ENCODE assay signal across 24 mouse cellular contexts in genomic region chr17:33645073-33645472, GRCm38 (mm10). TPM values are rescaled to one million over a fixed set of nuclear protein-coding genes. Genes with fewer than 3 reads are reported as not detected.
DNase-seq lines count a peak whose midpoint lies in the region; TF ChIP-seq lines count a peak whose summit lies in the region.
"Had no signal": no experiment of that assay in that cellular context is flagged by ENCODE, and none has a peak within 500 bp of the region (broad histone marks: within the 10 kb centered on the region; RNA-seq: fewer than 3 reads in every experiment).

No protein-coding gene starts in this region.

- H3K27me3 ChIP-seq in heart, embryonic 10.5 days (ENCODE audit: insufficient read depth, poor library complexity, severe bottlenecking) = no peaks in the 10 kb centered on the region
- H3K27me3 ChIP-seq in heart, adult 2 months (ENCODE audit: control insufficient read depth, insufficient read depth, low read length) = no peaks in the 10 kb centered on the region
- H3K27me3 ChIP-seq in embryonic facial prominence, embryonic 10.5 days (replicated peaks; ENCODE audit: low read depth, poor library complexity, severe bottlenecking) = no peaks in the 10 kb centered on the region
- H3K27me3 ChIP-seq: CH12.LX; embryonic facial prominence, embryonic 13.5 days; forebrain, embryonic 12.5 days; forebrain, embryonic 15.5 days; heart, embryonic 13.5 days; Patski had no signal

- H3K27ac ChIP-seq in heart, embryonic 10.5 days = no peak overlapping the region
- H3K27ac ChIP-seq in heart, adult 2 months = no peak overlapping the region
- no peak overlapping the region for H3K27ac ChIP-seq in embryonic facial prominence, embryonic 10.5 days (replicated peaks)
- H3K27ac ChIP-seq: embryonic facial prominence, embryonic 13.5 days; forebrain, embryonic 12.5 days; forebrain, embryonic 15.5 days; heart, embryonic 13.5 days; hindbrain, embryonic 14.5 days; hindbrain, postnatal 0 days had no signal

- H3K4me1 ChIP-seq in heart, embryonic 10.5 days = peaks cover 8% of the 10 kb centered on the region; the same call in 1 of the 2 replicates
- H3K4me1 ChIP-seq in heart, adult 2 months (ENCODE audit: control insufficient read depth, insufficient read depth, low read length) = no peaks in the 10 kb centered on the region
- H3K4me1 ChIP-seq in embryonic facial prominence, embryonic 10.5 days = no peaks in the 10 kb centered on the region
- H3K4me1 ChIP-seq: embryonic facial prominence, embryonic 13.5 days; forebrain, embryonic 12.5 days; forebrain, embryonic 15.5 days; heart, embryonic 13.5 days had no signal

- intact Hi-C loops in heart, adult 2 months (cut with DNase I) = no loop called here

- no peak for TF ChIP-seq CTCF in heart, adult 2 months (IDR thresholded peaks at IDR 0.05)

- H3K79me2 ChIP-seq in heart, adult 2 months (replicated peaks; ENCODE audit: control insufficient read depth, insufficient read depth, low read length) = no peaks in the 10 kb centered on the region

- no peak overlapping the region for H3K4me3 ChIP-seq in heart, embryonic 10.5 days
- H3K4me3 ChIP-seq in heart, adult 2 months = no peak overlapping the region
- H3K4me3 ChIP-seq in embryonic facial prominence, embryonic 10.5 days = no peak overlapping the region
- H3K4me3 ChIP-seq: embryonic facial prominence, embryonic 13.5 days; erythroblast, embryonic 14.5 days; forebrain, embryonic 12.5 days; forebrain, embryonic 15.5 days; heart, embryonic 13.5 days had no signal

- no peak for TF ChIP-seq EP300 in heart, adult 2 months (IDR thresholded peaks at IDR 0.05; ENCODE audit: insufficient read depth, low read depth, low read length)

- 94% methylated on average over 8 of the region's 8 CpGs for WGBS in heart, embryonic 10.5 days
- 84% methylated on average over 8 of the region's 8 CpGs for WGBS in heart, adult 2 months
- 93% methylated on average over 8 of the region's 8 CpGs for WGBS in embryonic facial prominence, embryonic 10.5 days

- TF ChIP-seq POLR2A in heart, adult 2 months (IDR thresholded peaks at IDR 0.05; ENCODE audit: insufficient read depth, low read depth, low read length) = no peak

- no peaks in the 10 kb centered on the region for H3K9me3 ChIP-seq in heart, embryonic 10.5 days
- H3K9me3 ChIP-seq in embryonic facial prominence, embryonic 10.5 days = no peaks in the 10 kb centered on the region
- H3K9me3 ChIP-seq: embryonic facial prominence, embryonic 13.5 days; forebrain, embryonic 12.5 days; forebrain, embryonic 15.5 days; G1E; heart, embryonic 13.5 days had no signal

- DNase-seq in heart, adult 11 months = peak; percentile 89
- DNase-seq in heart, embryonic 10.5 days (ENCODE audit: low spot score) = no peak
- DNase-seq in heart, postnatal 4 days = peak; percentile 26
- no peak for DNase-seq in heart, adult 2 months
- DNase-seq in embryonic facial prominence, embryonic 10.5 days (ENCODE audit: low spot score) = peak; percentile 7
- no peak for DNase-seq in cerebellum, adult 8-10 months
- DNase-seq: adrenal gland, postnatal 10 days; adrenal gland, postnatal 36 days; B cell, adult 2 months; gastrocnemius, postnatal 10 days; heart, postnatal 10 days; heart, postnatal 36 days; kidney, adult 18-20 months; kidney, adult 9 months had no signal

- H3K9ac ChIP-seq in heart, adult 2 months (ENCODE audit: low read depth, low read length) = no peak overlapping the region
- H3K9ac ChIP-seq: embryonic facial prominence, embryonic 13.5 days; forebrain, embryonic 12.5 days; forebrain, embryonic 15.5 days; heart, embryonic 13.5 days; hindbrain, embryonic 14.5 days had no signal

- H3K36me3 ChIP-seq in heart, embryonic 10.5 days = peaks cover 91% of the 10 kb centered on the region
- H3K36me3 ChIP-seq in heart, adult 2 months (ENCODE audit: control insufficient read depth, insufficient read depth, low read length) = no peaks in the 10 kb centered on the region
- peaks cover 100% of the 10 kb centered on the region for H3K36me3 ChIP-seq in embryonic facial prominence, embryonic 10.5 days (replicated peaks)

RNA-seq across cellular contexts. Expression of gene Pram1, which starts 7.2 kb away (rescaled TPM):
- polyA plus RNA-seq in heart, embryonic 10.5 days (2016; fragmentation: Nextera tagmentation; extraction: Ambion mirVana) = 0.33 and 0.44 TPM in 2 replicates
- total RNA-seq in heart, postnatal 4 days (2021) = not detected
- under 1 TPM in 1 of 2 experiments, not detected in 1; 0.32 TPM for total RNA-seq in heart, adult 2 months (2021)
- 0.41 and 0.61 TPM in 2 replicates for polyA plus RNA-seq in heart, adult 2 months (2012; rRNA removed)
- 0.55 and 0.65 TPM in 2 replicates for polyA plus RNA-seq in embryonic facial prominence, embryonic 10.5 days (2016; fragmentation: Nextera tagmentation; extraction: Ambion mirVana)
- total RNA-seq: hindbrain, postnatal 0 days had no signal
- polyA plus RNA-seq: G1E had no signal

RNA-seq across cellular contexts. Expression of gene Zfp414, which starts 16.2 kb away (rescaled TPM):
- 28.2 and 32.6 TPM in 2 replicates for polyA plus RNA-seq in heart, embryonic 10.5 days (2016; fragmentation: Nextera tagmentation; extraction: Ambion mirVana)
- total RNA-seq in heart, postnatal 4 days (2021) = 10 to 100 TPM; 25.4 to 27.5 TPM
- total RNA-seq in heart, adult 2 months (2021) = 1 to 10 TPM; 7.3 to 7.7 TPM
- 27.0 and 28.4 TPM in 2 replicates for polyA plus RNA-seq in heart, adult 2 months (2012; rRNA removed)
- 53.4 and 58.1 TPM in 2 replicates for polyA plus RNA-seq in embryonic facial prominence, embryonic 10.5 days (2016; fragmentation: Nextera tagmentation; extraction: Ambion mirVana)

RNA-seq across cellular contexts. Expression of gene Hnrnpm, which starts 41.6 kb away (rescaled TPM):
- 281 and 336 TPM in 2 replicates for polyA plus RNA-seq in heart, embryonic 10.5 days (2016; fragmentation: Nextera tagmentation; extraction: Ambion mirVana)
- total RNA-seq in heart, postnatal 4 days (2021) = 100 to 1,000 TPM; 154 to 180 TPM
- total RNA-seq in heart, adult 2 months (2021) = 10 to 100 TPM; 87.9 to 89.9 TPM
- polyA plus RNA-seq in heart, adult 2 months (2012; rRNA removed) = 36.2 and 51.2 TPM in 2 replicates
- polyA plus RNA-seq in embryonic facial prominence, embryonic 10.5 days (2016; fragmentation: Nextera tagmentation; extraction: Ambion mirVana) = 567 and 569 TPM in 2 replicates

Comparison
In these comparisons a context has a peak if more than half of its experiments do, and no peak if none do; other contexts are left out.
1. DNase-seq: peak in heart, adult 11 months (single experiment), heart, postnatal 4 days (single experiment) and embryonic facial prominence, embryonic 10.5 days (single experiment); none in heart, embryonic 10.5 days (single experiment), heart, adult 2 months (0 of 2) and cerebellum, adult 8-10 months (single experiment).